Mouse (Mus musculus) macrophage (primary cell): ENCODE measurements around the gene Ankrd45. TPM values are rescaled to one million over a fixed set of nuclear protein-coding genes. Genes with fewer than 3 reads are reported as not detected.
"Not testable (repeated sequence)": the region's sequence is repeated elsewhere in the genome, so short reads cannot be mapped to it uniquely, and the experiment has no call there.

Experiments used
- H3K27ac ChIP-seq: fragments of 350-480 bp; formaldehyde crosslinking; 2 replicates; pipeline ENCODE4 v1.9.0; 2021
- H3K36me3 ChIP-seq: fragments of 350-480 bp; formaldehyde crosslinking; 2 replicates; pipeline ENCODE4 v1.9.0; 2021; ENCODE audit errors: inconsistent target
- H3K4me3 ChIP-seq: fragments of 350-480 bp; formaldehyde crosslinking; 2 replicates; pipeline ENCODE4 v1.9.0; 2021; ENCODE audit errors: inconsistent target
- H3K79me2 ChIP-seq: fragments of 350-480 bp; formaldehyde crosslinking; 2 replicates; pipeline ENCODE4 v1.9.0; 2021; ENCODE audit errors: inconsistent target
- WGBS: methylation state at CpG from one replicate; pipeline ENCODE4 v1.1.7; 2026; ENCODE audit warnings: inconsistent platforms; ENCODE audit not compliant: missing documents; 5-methylcytosine and 5-hydroxymethylcytosine counted together
- polyA plus RNA-seq: library from polyadenylated mRNA; stranded (reverse); fragments of 250-400 nt; gene quantifications from 3 replicates; pipeline ENCODE4 v1.2.4, GENCODE M21; 2018; ENCODE audit warnings: inconsistent platforms
- total RNA-seq, 78 experiments: library from RNA; depleted of rRNA; stranded (reverse); fragments of 250-400 nt; gene quantifications; 1 replicate in 9 of 78; 2 replicates in 24 of 78; 3 replicates in 43 of 78; 4 replicates in 2 of 78; pipeline ENCODE4 v1.2.4; 2018; ENCODE audit warnings: inconsistent platforms in 56 of 78

Ankrd45 gene
- total RNA-seq (2018; cell fraction: chromatin; rRNA removed): not detected
- not detected for total RNA-seq (2018; cell fraction: cytosol; rRNA removed)
- total RNA-seq (2018; cell fraction: nucleus; rRNA removed): not detected
- polyA plus RNA-seq: not detected in 3 replicates

- Histone ChIP-seq H3K4me3 (no peak within 1 kb of the TSS), H3K27ac (no peak within 1 kb of the TSS), H3K36me3 (no peaks in the 10 kb centered on the region), H3K79me2 (no peaks in the 10 kb centered on the region)
- WGBS: 27% methylated on average over 32 of the region's 33 CpGs
Observed at GRCm38 (mm10) chr1:161142531-161143159, at the start of gene Ankrd45. Gene Ankrd45, plus strand, starts transcription at chr1:161142691.

GRCm38 (mm10) chr1:161099721-161100405 is 42.6 kb upstream of the Ankrd45 start:
- peaks cover 51% of the 10 kb centered on the region for H3K36me3 ChIP-seq
- WGBS: 92% methylated on average over 4 of the region's 4 CpGs
- no peak overlapping the region for H3K27ac ChIP-seq
- H3K4me3 ChIP-seq: no peak overlapping the region
- H3K79me2 ChIP-seq: no peaks in the 10 kb centered on the region

GRCm38 (mm10) chr1:161103842-161104241 is 38.6 kb upstream of the Ankrd45 start:
- WGBS: 88% methylated on average over 1 of the region's 1 CpGs
- Histone ChIP-seq H3K4me3 (no peak overlapping the region), H3K36me3 (peaks cover 39% of the 10 kb centered on the region), H3K79me2 (no peaks in the 10 kb centered on the region), H3K27ac (no peak overlapping the region)

- Histone ChIP-seq H3K36me3 (peaks cover 15% of the 10 kb centered on the region), H3K4me3 (no peak overlapping the region), H3K27ac (no peak overlapping the region), H3K79me2 (no peaks in the 10 kb centered on the region)
- 94% methylated on average over 8 of the region's 8 CpGs for WGBS
Observed at GRCm38 (mm10) chr1:161109216-161109615, 33.3 kb upstream of the Ankrd45 start.

GRCm38 (mm10) chr1:161114591-161114990 is 27.9 kb upstream of the Ankrd45 start:
- Histone ChIP-seq H3K36me3 (no peaks in the 10 kb centered on the region), H3K79me2 (no peaks in the 10 kb centered on the region), H3K4me3 (no peak overlapping the region), H3K27ac (no peak overlapping the region)

- WGBS: 96% methylated on average over 10 of the region's 10 CpGs
- Histone ChIP-seq H3K4me3 (no peak overlapping the region), H3K36me3 (no peaks in the 10 kb centered on the region), H3K79me2 (peaks cover 28% of the 10 kb centered on the region; the same call in 1 of the 2 replicates), H3K27ac (no peak overlapping the region)
Observed at GRCm38 (mm10) chr1:161122661-161123418, 19.7 kb upstream of the Ankrd45 start.

GRCm38 (mm10) chr1:161126461-161126860 is 16.0 kb upstream of the Ankrd45 start:
- Histone ChIP-seq H3K36me3 (no peaks in the 10 kb centered on the region), H3K4me3 (no peak overlapping the region), H3K27ac (no peak overlapping the region), H3K79me2 (peaks cover 56% of the 10 kb centered on the region)
- 100% methylated on average over 1 of the region's 1 CpGs for WGBS

- H3K27ac ChIP-seq: peak within 1 kb of the TSS; percentile 61
- H3K79me2 ChIP-seq: peaks cover 46% of the 10 kb centered on the region
- WGBS: 1% methylated on average over 41 of the region's 41 CpGs
- peak within 1 kb of the TSS; percentile 98 for H3K4me3 ChIP-seq
- no peaks in the 10 kb centered on the region for H3K36me3 ChIP-seq
Observed at GRCm38 (mm10) chr1:161130726-161131664, 11.5 kb upstream of the Ankrd45 start, which contains the start of gene Klhl20. Gene Klhl20, minus strand, starts transcription at chr1:161131511.

GRCm38 (mm10) chr1:161139496-161139895 is 3.0 kb upstream of the Ankrd45 start:
- Histone ChIP-seq H3K79me2 (no peaks in the 10 kb centered on the region), H3K27ac (no peak overlapping the region), H3K36me3 (no peaks in the 10 kb centered on the region), H3K4me3 (no peak overlapping the region)
- WGBS: 52% methylated on average over 2 of the region's 2 CpGs

- H3K36me3 ChIP-seq: no peaks in the 10 kb centered on the region
- no peak overlapping the region for H3K27ac ChIP-seq
- 89% methylated on average over 8 of the region's 9 CpGs for WGBS
- H3K4me3 ChIP-seq: no peak overlapping the region
- no peaks in the 10 kb centered on the region for H3K79me2 ChIP-seq
Observed at GRCm38 (mm10) chr1:161140026-161140762, 2.3 kb upstream of the Ankrd45 start.

GRCm38 (mm10) chr1:161143216-161143615 is 725 bp downstream of the Ankrd45 start:
- WGBS: 97% methylated on average over 7 of the region's 7 CpGs
- H3K79me2 ChIP-seq: no peaks in the 10 kb centered on the region
- H3K4me3 ChIP-seq: no peak overlapping the region
- H3K27ac ChIP-seq: no peak overlapping the region
- no peaks in the 10 kb centered on the region for H3K36me3 ChIP-seq

- 81% methylated on average over 8 of the region's 8 CpGs for WGBS
- not testable (repeated sequence) for H3K4me3 ChIP-seq, H3K79me2 ChIP-seq, H3K27ac ChIP-seq, H3K36me3 ChIP-seq
Observed at GRCm38 (mm10) chr1:161145611-161146010, 3.1 kb downstream of the Ankrd45 start.

GRCm38 (mm10) chr1:161147888-161148287 is 5.4 kb downstream of the Ankrd45 start:
- H3K79me2 ChIP-seq: no peaks in the 10 kb centered on the region
- H3K4me3 ChIP-seq: no peak overlapping the region
- WGBS: 95% methylated on average over 2 of the region's 2 CpGs
- H3K27ac ChIP-seq: no peak overlapping the region
- no peaks in the 10 kb centered on the region for H3K36me3 ChIP-seq
